Mouse (Mus musculus) liver, embryonic 13.5 days (tissue): Measurements from ENCODE around the gene Rassf3. TPM values are rescaled to one million over a fixed set of nuclear protein-coding genes. Genes with fewer than 3 reads are reported as not detected.
A peak's percentile ranks its signal among the peaks of the same experiment; 100 is the strongest.

Experiments
- ATAC-seq: fragments of 200-750 bp; cut with Nextera tagmentation; 2 replicates; pipeline ENCODE4 v1.8.0; 2017; ENCODE audit warnings: low read depth, mild to moderate bottlenecking, moderate number of reproducible peaks, moderate library complexity
- DNase-seq: peaks from one replicate; pipeline ENCODE4 v3.0.0; 2022
- H3K27ac ChIP-seq: fragments of 300-500 bp; sonication (generic); 2 replicates; pipeline ENCODE4 v1.5.1; 2015; ENCODE audit warnings: moderate library complexity, mild to moderate bottlenecking, inconsistent platforms
- H3K27me3 ChIP-seq: fragments of 300-500 bp; sonication (generic); 2 replicates; pipeline ENCODE4 v1.6.1; 2015; ENCODE audit warnings: mild to moderate bottlenecking, inconsistent platforms
- H3K36me3 ChIP-seq: fragments of 300-500 bp; sonication (generic); 2 replicates; pipeline ENCODE4 v1.6.1; 2015; ENCODE audit warnings: mild to moderate bottlenecking, inconsistent platforms
- H3K4me1 ChIP-seq: fragments of 300-500 bp; sonication (generic); replicated peaks from 2 replicates; pipeline ENCODE4 v1.6.1; 2015; ENCODE audit warnings: inconsistent platforms
- H3K4me2 ChIP-seq: fragments of 300-500 bp; sonication (generic); 2 replicates; pipeline ENCODE4 v1.6.1; 2015; ENCODE audit warnings: inconsistent platforms, mild to moderate bottlenecking, moderate library complexity
- H3K4me3 ChIP-seq: fragments of 300-500 bp; sonication (generic); replicated peaks from 2 replicates; pipeline ENCODE4 v1.5.1; 2015; ENCODE audit warnings: mild to moderate bottlenecking, inconsistent platforms
- H3K9ac ChIP-seq: fragments of 300-500 bp; sonication (generic); 2 replicates; pipeline ENCODE4 v1.6.1; 2015; ENCODE audit warnings: mild to moderate bottlenecking, inconsistent platforms
- H3K9me3 ChIP-seq: fragments of 300-500 bp; sonication (generic); replicated peaks from 2 replicates; pipeline ENCODE4 v1.6.1; 2016; ENCODE audit warnings: inconsistent platforms
- WGBS: fragments of 180-500 bp; shearing (Covaris S2); methylation state at CpG from one replicate; pipeline ENCODE4 v1.1.7; 2015; ENCODE audit not compliant: insufficient replicate concordance; 5-methylcytosine and 5-hydroxymethylcytosine counted together
- polyA plus RNA-seq: library from polyadenylated mRNA; unstranded; fragments of >200 nt; fragmentation: Nextera tagmentation; extraction: Ambion mirVana; gene quantifications from 2 replicates; pipeline ENCODE4 v1.2.1, GENCODE M21; 2015

The Rassf3 gene
- polyA plus RNA-seq, 1 experiment from 2014 or later = 7.4 TPM

DNA sequence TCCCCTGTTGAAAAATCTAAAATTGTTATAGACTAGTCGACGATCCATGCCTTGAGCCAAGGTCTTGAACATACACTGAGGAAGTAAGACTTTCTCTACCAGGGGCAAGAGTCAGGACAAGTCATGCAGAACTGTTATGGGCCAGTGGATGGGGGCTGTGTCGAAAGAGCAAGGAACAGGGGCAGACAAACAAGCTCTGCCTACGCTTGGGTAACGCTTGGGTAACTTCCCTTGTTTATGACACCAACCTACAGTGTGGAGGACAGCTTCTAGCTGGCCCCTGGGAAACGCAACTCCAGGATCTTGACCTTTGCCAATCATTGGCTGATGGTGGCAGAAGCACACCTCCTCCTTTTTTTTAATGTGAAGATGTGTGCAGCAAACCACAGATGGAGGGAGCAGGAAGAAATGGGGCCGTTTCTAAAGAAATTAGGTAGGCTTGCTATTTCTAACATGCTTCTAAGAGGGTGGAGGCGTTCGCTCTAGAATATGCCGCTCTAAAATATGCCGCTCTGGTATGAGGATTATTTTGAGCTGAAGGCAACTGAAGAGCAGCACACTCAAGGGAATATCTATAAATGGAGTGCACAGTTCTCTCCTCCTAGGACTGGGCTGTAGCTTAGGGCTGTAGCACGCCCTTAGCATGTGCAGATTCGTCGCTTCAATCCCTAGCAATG is 12.6 kb upstream of the Rassf3 start:
- H3K4me2 ChIP-seq = no peak overlapping the region
- H3K36me3 ChIP-seq = no peaks in the 10 kb centered on the region
- peak overlapping the region; percentile 73 for H3K27ac ChIP-seq
- H3K9me3 ChIP-seq = no peaks in the 10 kb centered on the region
- no peaks in the 10 kb centered on the region for H3K27me3 ChIP-seq
- 66% methylated on average over 14 of the region's 14 CpGs for WGBS
- ATAC-seq (peak; percentile 30), DNase-seq (no peak)
- H3K9ac ChIP-seq = no peak overlapping the region
- no peak overlapping the region for H3K4me3 ChIP-seq
- peaks cover 45% of the 10 kb centered on the region for H3K4me1 ChIP-seq

DNA sequence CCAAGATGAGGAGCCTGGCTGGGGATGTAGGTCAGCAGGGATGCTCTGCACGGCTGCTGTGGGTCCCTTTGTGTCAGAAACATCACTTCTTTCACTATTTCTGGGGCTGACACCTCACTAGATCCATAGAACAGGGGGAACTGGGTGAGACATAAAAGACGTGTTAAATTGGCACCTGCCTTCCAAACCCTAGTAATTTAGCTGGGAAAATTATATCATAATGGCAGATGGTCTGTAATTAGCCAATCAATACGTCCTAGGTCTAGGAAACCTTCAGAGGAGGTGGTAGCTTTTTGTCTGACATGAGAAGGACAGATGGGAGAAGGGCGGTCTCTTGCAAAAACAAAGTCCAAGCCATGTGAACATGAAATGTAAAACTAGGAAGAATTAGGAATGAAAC is 11.6 kb upstream of the Rassf3 start:
- 73% methylated on average over 4 of the region's 4 CpGs for whole genome bisulfite sequencing
- peak overlapping the region; percentile 45; the same call in 1 of the 2 replicates for H3K27ac ChIP-seq

DNA sequence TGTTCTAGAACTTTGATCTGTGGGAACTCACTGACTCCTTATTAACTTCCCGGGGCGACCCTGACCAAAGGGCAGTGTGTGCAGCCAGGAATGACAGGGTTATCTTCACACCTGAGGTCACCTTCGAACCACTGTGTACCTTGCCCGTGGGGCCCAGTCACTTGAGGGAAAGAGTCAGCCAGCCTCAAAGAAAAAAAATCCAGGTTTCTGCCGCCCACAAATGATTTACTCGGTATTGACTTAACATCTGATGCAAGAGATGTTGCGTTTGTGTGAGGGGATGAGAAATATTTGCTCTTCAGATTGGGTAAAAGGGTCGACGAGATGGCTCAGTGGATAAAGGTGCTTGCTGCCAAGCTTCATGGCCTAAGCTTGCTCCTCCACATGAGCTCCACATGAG is 10.2 kb upstream of the Rassf3 start:
- Histone ChIP-seq H3K4me1 (peaks cover 26% of the 10 kb centered on the region), H3K27ac (peak overlapping the region; percentile 75), H3K4me3 (no peak overlapping the region), H3K9ac (no peak overlapping the region), H3K27me3 (no peaks in the 10 kb centered on the region), H3K9me3 (no peaks in the 10 kb centered on the region), H3K36me3 (no peaks in the 10 kb centered on the region), H3K4me2 (no peak overlapping the region)
- DNase-seq = no peak
- peak; percentile 57 for ATAC-seq
- 66% methylated on average over 9 of the region's 9 CpGs for WGBS

More for the DNA sequence above, 11.6 kb upstream of the Rassf3 start:
- peaks cover 35% of the 10 kb centered on the region for H3K4me1 ChIP-seq
- no peak for ATAC-seq
- no peak overlapping the region for H3K4me2 ChIP-seq
- no peaks in the 10 kb centered on the region for H3K9me3 ChIP-seq
- H3K36me3 ChIP-seq = no peaks in the 10 kb centered on the region
- no peak overlapping the region for H3K9ac ChIP-seq
- H3K4me3 ChIP-seq = no peak overlapping the region
- DNase-seq = no peak
- no peaks in the 10 kb centered on the region for H3K27me3 ChIP-seq

DNA sequence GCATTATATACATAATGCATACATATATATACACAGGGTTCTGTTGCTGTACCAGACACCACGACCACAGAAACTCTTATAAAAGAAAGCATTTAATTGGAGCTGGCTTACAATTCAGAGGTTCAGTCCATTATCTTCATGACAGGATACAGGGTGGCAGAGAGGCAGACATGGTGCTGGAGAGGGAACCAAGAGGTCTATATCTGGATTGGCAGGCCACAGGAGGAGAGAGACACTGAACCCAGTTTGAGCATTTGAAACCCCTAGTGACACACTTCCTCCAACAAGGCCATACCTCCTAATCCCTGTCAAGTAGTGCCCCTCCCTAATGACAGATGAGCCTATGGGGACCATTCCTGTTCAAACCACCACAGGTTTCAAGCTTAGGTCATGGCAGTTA is 7.2 kb upstream of the Rassf3 start:
- H3K4me2 ChIP-seq = no peak overlapping the region
- 59% methylated on average over 1 of the region's 1 CpGs for WGBS
- ATAC-seq = no peak

DNA sequence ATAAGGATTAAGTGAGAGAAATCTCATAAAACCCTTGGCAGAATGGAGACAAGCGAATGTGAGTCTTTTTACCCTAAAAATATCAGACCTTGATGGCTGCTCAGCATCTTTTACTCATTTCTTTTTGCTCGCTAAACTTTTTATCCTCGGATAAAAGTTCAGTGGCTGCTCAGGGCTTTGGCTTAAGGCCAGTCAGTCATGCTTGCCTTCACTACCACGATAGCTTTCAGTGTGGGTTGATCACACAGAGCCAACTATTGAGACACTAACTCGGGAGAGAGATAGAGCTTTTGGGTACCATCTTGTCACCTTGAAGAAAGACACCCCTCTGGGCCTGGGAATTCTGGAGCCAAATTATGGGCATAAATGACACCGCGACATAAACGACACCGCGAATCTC is 5.0 kb upstream of the Rassf3 start:
- no peaks in the 10 kb centered on the region for H3K27me3 ChIP-seq
- peaks cover 23% of the 10 kb centered on the region for H3K4me1 ChIP-seq
- no peak overlapping the region for H3K4me3 ChIP-seq
- H3K36me3 ChIP-seq = no peaks in the 10 kb centered on the region
- H3K4me2 ChIP-seq = no peak overlapping the region
- no peak for ATAC-seq
- no peak for DNase-seq
- no peaks in the 10 kb centered on the region for H3K9me3 ChIP-seq
- H3K27ac ChIP-seq = no peak overlapping the region
- 83% methylated on average over 10 of the region's 10 CpGs for WGBS
- H3K9ac ChIP-seq = no peak overlapping the region

More for the DNA sequence above, 7.2 kb upstream of the Rassf3 start:
- Histone ChIP-seq H3K9me3 (no peaks in the 10 kb centered on the region), H3K4me3 (no peak overlapping the region), H3K36me3 (no peaks in the 10 kb centered on the region), H3K4me1 (peaks cover 20% of the 10 kb centered on the region), H3K27me3 (no peaks in the 10 kb centered on the region), H3K9ac (no peak overlapping the region), H3K27ac (no peak overlapping the region)
- no peak for DNase-seq

DNA sequence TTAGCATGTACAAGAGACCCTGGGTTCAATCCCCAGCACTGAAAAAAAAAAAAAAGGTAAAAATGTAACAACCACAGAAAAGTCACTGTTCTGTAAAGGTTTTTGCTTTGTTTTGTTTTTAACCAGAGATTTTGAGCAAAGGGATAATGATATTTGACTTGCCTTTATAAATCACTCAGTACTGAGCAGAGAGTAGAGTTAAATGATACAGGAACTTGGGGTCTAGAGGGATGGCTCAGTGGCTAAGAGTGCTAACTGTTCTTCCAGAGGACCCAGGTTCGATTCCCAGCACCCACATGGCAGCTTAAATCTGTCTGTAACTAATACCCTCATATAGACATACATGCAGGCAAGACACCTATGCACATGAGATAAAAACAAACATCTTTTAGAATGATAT is 3.8 kb upstream of the Rassf3 start:
- Histone ChIP-seq H3K9ac (no peak overlapping the region), H3K4me1 (peaks cover 33% of the 10 kb centered on the region), H3K4me3 (no peak overlapping the region), H3K27ac (no peak overlapping the region), H3K27me3 (0 out of 2 replicates have a peak, but pooled peaks cover 2% of the 10 kb centered on the region), H3K9me3 (no peaks in the 10 kb centered on the region), H3K4me2 (no peak overlapping the region), H3K36me3 (no peaks in the 10 kb centered on the region)
- no peak for ATAC-seq
- DNase-seq = no peak
- 70% methylated on average over 1 of the region's 1 CpGs for WGBS

DNA sequence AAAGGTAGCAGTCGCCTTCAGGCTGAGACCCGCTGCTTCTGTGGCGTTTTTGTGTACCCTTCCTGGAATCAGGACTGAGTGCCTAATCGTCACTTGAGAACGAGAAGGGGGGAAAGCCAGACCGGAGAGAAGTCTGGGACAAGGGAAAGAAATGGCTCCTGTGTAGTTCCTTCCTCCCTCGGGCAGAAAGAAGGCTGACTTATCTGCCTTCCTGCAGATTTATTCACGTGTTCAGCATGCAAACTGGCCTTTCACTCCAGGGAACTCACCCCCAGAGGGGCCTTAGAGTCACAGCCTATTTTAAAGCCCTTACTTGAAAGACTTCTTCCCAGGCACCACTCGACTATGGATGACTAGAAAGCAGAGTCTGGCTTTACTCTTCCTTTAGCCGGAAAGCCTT is 1.3 kb upstream of the Rassf3 start:
- Histone ChIP-seq H3K27ac (peak overlapping the region; percentile 87), H3K27me3 (peaks cover 11% of the 10 kb centered on the region; the same call in 1 of the 2 replicates), H3K4me2 (peak overlapping the region; percentile 100), H3K4me1 (peaks cover 51% of the 10 kb centered on the region), H3K36me3 (no peaks in the 10 kb centered on the region), H3K4me3 (peak overlapping the region; percentile 64; the same call in 1 of the 2 replicates), H3K9me3 (no peaks in the 10 kb centered on the region), H3K9ac (peak overlapping the region; percentile 71)
- no peak for DNase-seq
- WGBS = 11% methylated on average over 10 of the region's 10 CpGs
- ATAC-seq = no peak

DNA sequence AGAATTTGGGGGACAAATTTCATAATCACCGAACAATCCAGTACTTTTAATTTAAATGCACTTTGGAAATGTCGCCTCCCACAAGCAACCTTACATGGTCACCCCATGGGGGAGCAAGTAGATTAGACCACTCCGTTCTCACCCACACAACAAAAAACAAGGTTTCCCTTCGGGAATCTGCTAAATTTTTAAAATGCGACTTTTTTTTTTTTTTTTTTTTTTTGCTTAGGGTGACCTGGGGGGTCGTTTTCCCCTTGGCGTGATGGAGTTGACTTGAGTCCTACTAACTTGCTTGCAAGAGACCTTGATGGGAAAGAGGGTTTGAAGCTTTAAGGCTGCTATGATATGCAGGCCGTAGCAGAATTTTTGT is 806 bp upstream of the Rassf3 start:
- Histone ChIP-seq H3K27me3 (peaks cover 11% of the 10 kb centered on the region; the same call in 1 of the 2 replicates), H3K9me3 (no peaks in the 10 kb centered on the region), H3K27ac (peak overlapping the region; percentile 87), H3K4me1 (peaks cover 56% of the 10 kb centered on the region), H3K9ac (peak overlapping the region; percentile 71), H3K36me3 (no peaks in the 10 kb centered on the region), H3K4me2 (peak overlapping the region; percentile 100), H3K4me3 (peak overlapping the region; percentile 64)
- no peak for ATAC-seq
- no peak for DNase-seq
- WGBS = 10% methylated on average over 8 of the region's 8 CpGs

DNA sequence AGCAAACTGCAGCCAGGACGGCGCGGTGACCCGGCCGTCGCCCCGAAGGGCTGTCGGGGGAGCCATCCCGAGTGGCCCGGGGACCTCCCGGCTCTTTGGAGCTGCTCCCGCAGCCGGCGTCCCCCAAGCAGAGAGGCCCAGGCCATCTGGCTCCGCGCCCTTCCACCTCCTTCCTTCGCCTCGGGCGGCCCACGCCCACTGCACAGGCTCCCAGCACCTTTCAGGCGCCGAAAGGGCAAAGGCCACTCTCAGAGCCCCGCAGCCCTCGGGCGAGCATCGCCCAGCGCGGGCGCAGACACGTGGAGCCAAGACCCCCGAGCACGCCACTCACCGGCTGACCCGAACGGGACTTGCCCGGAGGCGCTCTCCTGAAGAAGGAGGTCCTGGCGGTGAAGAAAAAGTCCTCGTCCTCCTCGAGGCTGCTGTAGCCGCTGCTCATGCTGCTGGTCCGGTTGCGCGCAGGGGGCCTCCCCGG is 438 bp downstream of the Rassf3 start:
- H3K36me3 ChIP-seq = no peaks in the 10 kb centered on the region
- no peaks in the 10 kb centered on the region for H3K9me3 ChIP-seq
- H3K4me1 ChIP-seq = peaks cover 67% of the 10 kb centered on the region
- peak; percentile 62 for DNase-seq
- peak overlapping the region; percentile 83 for H3K27ac ChIP-seq
- H3K4me2 ChIP-seq = peak overlapping the region; percentile 100
- H3K4me3 ChIP-seq = peak overlapping the region; percentile 80
- H3K9ac ChIP-seq = peak overlapping the region; percentile 87
- ATAC-seq = peak; percentile 71
- WGBS = under 1% methylated on average over 40 of the region's 45 CpGs
- H3K27me3 ChIP-seq = peaks cover 11% of the 10 kb centered on the region; the same call in 1 of the 2 replicates

DNA sequence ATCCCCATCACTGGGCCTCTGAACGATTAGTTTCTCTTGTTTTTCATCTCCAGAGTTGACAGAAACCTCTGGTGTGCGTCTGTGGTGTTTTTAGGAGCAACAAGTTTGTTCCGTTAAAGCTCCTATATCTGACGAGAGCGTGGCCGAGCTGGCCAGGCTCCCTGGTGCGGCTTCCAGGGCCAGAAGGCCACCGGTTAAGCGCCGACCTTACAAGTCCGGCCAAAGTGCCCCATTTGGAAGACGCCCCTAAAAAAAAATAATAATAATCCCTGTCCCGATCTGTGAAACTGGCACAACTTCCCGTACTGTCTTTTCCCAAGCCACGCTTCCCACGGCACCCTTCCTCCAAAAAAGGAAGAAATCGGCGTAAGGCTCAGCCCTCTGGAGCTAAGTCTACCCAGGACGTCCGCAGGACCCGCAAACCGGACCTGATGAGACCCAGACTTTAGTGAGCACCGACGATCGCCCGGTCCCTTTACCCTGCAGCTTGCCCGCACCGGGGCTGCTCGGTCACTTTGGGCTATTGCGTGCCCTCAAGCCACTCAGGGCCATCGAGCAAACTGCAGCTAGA is 961 bp downstream of the Rassf3 start:
- Histone ChIP-seq H3K4me1 (peaks cover 71% of the 10 kb centered on the region), H3K27me3 (peaks cover 11% of the 10 kb centered on the region; the same call in 1 of the 2 replicates), H3K9ac (peak overlapping the region; percentile 87), H3K4me2 (peak overlapping the region; percentile 100), H3K27ac (peak overlapping the region; percentile 83), H3K4me3 (peak overlapping the region; percentile 80), H3K9me3 (no peaks in the 10 kb centered on the region), H3K36me3 (no peaks in the 10 kb centered on the region)
- no peak; the same call in 1 of the 2 replicates for ATAC-seq
- 3% methylated on average over 31 of the region's 31 CpGs for WGBS
- DNase-seq = no peak

DNA sequence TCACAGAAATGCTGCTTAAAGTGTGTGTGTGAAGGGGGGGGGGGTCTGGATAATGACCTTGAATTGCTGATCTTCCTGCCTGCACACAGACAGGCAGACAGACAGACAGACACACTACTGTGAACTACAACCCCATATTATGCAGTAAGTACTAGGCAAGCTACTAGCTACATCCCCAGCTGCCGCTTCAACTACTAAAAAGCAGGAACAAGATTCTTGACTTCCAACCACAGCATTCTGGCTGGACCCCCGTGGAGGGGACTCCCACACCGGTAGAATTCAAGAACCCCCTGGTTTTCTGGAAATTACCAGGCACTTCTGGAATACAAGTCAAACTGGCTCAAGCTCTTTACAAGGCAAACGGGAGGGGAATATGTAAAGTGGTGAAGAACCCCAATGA is 1.9 kb downstream of the Rassf3 start:
- Histone ChIP-seq H3K27me3 (peaks cover 11% of the 10 kb centered on the region; the same call in 1 of the 2 replicates), H3K4me3 (peak overlapping the region; percentile 80), H3K9me3 (no peaks in the 10 kb centered on the region), H3K4me1 (peaks cover 80% of the 10 kb centered on the region), H3K27ac (peak overlapping the region; percentile 45), H3K4me2 (peak overlapping the region; percentile 100), H3K36me3 (no peaks in the 10 kb centered on the region), H3K9ac (peak overlapping the region; percentile 87)
- no peak for DNase-seq
- ATAC-seq = no peak
- WGBS = 14% methylated on average over 4 of the region's 4 CpGs
